Mouse (Mus musculus) adrenal gland, adult 10 weeks (tissue): ENCODE measurements around the gene Grik5. TPM values are rescaled to one million over a fixed set of nuclear protein-coding genes. Genes with fewer than 3 reads are reported as not detected.

Experiments
- polyA plus RNA-seq: library from polyadenylated mRNA; stranded (reverse); fragments of 350-450 nt; fragmentation: Illumina TruSeq; extraction: RNeasy Lipid Tissue Mini Kit (QIAGEN cat#74804); gene quantifications from one replicate; pipeline ENCODE4 v1.2.3, GENCODE M21; 2014; ENCODE audit warnings: low read depth, low replicate concordance

The Grik5 gene
- polyA plus RNA-seq: not detected

GRCm38 (mm10) chr7:25071979-25072715 is at the start of gene Grik5, which contains the start of gene Zfp574:
TSS of gene Grik5 (minus strand) at chr7:25072346.
TSS of gene Zfp574 (plus strand) at chr7:25072567.

DNA sequence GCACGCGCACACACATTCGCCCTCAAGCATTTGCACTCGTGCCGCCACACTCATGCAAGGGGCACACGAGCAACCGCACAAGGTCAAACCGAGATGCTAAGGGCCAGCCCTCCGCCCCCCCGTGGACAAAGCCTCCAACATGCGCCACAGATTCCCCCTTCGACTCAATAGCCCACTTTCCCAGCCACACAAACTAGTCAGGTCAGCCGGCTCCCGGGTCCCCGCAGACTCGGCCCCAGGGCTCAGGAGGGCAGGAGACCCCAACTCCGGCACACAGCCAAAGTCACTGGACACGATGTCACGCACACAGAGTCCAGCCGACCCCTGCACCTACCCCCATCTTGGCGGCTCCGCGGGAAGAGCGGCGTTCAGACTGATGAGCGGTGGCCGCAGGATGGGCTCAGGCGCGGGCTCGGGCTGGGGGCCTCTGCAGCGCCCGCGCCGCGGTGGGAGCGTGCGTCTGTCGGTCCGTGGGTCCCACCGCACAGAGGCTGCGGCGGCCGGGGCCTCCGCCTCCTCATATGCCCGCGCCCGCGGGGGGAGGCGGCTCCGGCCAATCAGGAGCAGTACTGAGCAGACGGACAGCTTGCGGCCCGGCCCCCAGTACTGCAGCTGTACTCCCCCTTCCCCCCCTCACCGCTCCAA is 66.6 kb downstream of the Grik5 start, which contains the start of gene Atp1a3:
Gene Atp1a3 (minus strand): TSS at position 538 of the 645 bp plus-strand sequence.

GRCm38 (mm10) chr7:24971972-24972893 is 99.9 kb downstream of the Grik5 start, which contains the start of gene Rabac1:
TSS of gene Rabac1 (minus strand) at chr7:24972754.

Other genes with a start within 250 kb of the Grik5 start
- gene Gm9844, start 210.1 kb downstream of the Grik5 start, polyA plus RNA-seq: not detected
- gene Lypd4, start 202.4 kb downstream of the Grik5 start, polyA plus RNA-seq: not detected
- not detected for gene Dmrtc2, start 202.3 kb downstream of the Grik5 start, polyA plus RNA-seq
- gene Rps19, start 188.0 kb downstream of the Grik5 start, polyA plus RNA-seq: 19.2 TPM
- not detected for gene Cd79a, start 175.0 kb downstream of the Grik5 start, polyA plus RNA-seq
- gene Arhgef1, start 169.4 kb downstream of the Grik5 start, polyA plus RNA-seq: 1.0 TPM
- gene Gm4881, start 127.9 kb downstream of the Grik5 start, polyA plus RNA-seq: not detected
- gene Rabac1, start 99.6 kb downstream of the Grik5 start, polyA plus RNA-seq: not detected
- 3.7 TPM for gene Atp1a3, start 66.4 kb downstream of the Grik5 start, polyA plus RNA-seq
- gene Zfp574, start 221 bp upstream of the Grik5 start, polyA plus RNA-seq: 0.99 TPM
- gene Pou2f2, start 107.4 kb upstream of the Grik5 start, polyA plus RNA-seq: 0.52 TPM
- gene Dedd2, start 148.3 kb upstream of the Grik5 start, polyA plus RNA-seq: 0.52 TPM
- 1.2 TPM for gene Zfp526, start 149.1 kb upstream of the Grik5 start, polyA plus RNA-seq
- 12.0 TPM for gene Gsk3a, start 165.5 kb upstream of the Grik5 start, polyA plus RNA-seq
- gene Erf, start 178.4 kb upstream of the Grik5 start, polyA plus RNA-seq: 1.0 TPM
- 19.0 TPM for gene Cic, start 195.4 kb upstream of the Grik5 start, polyA plus RNA-seq
- 1.7 TPM for gene Pafah1b3, start 225.6 kb upstream of the Grik5 start, polyA plus RNA-seq
- not detected for gene Prr19, start 229.1 kb upstream of the Grik5 start, polyA plus RNA-seq
- gene Tmem145, start 233.8 kb upstream of the Grik5 start, polyA plus RNA-seq: 0.70 TPM
- gene Megf8, start 244.8 kb upstream of the Grik5 start, polyA plus RNA-seq: 3.1 TPM